Mouse (Mus musculus): ENCODE data around the gene Lonp2. TPM values are rescaled to one million over a fixed set of nuclear protein-coding genes. Genes with fewer than 3 reads are reported as not detected.
A peak's percentile ranks its signal among the peaks of the same experiment; 100 is the strongest.

The Lonp2 gene
- 100 to 1,000 TPM; 119 to 130 TPM for total RNA-seq (2021)
- long read RNA-seq, experiment 1, transcript Lonp2-201 (15 exons, 2,860 nt), result major isoform, 91 of 114 reads
- long read RNA-seq, experiment 1, partial matches to known transcripts, result 17 of 114 reads
- long read RNA-seq, experiment 1, other reads (novel, unspliced or antisense), result 2 of 114 reads
- long read RNA-seq, experiment 2, transcript Lonp2-201 (15 exons, 2,860 nt), result major isoform, 28 of 36 reads
- long read RNA-seq, experiment 2, partial matches to known transcripts, result 3 of 36 reads
- long read RNA-seq, experiment 2, other reads (novel, unspliced or antisense), result 5 of 36 reads

- peak; percentile 100 for DNase-seq
Observed at GRCm38 (mm10) chr8:86623911-86624731, at the start of gene Lonp2. Gene Lonp2 (plus strand): TSS chr8:86624043.

- no peak for DNase-seq
Observed at GRCm38 (mm10) chr8:86577547-86577946, 46.3 kb upstream of the Lonp2 start.

- peak; percentile 35 to 46 for DNase-seq
Observed at GRCm38 (mm10) chr8:86578076-86578475, 45.8 kb upstream of the Lonp2 start.

GRCm38 (mm10) chr8:86578693-86579092 lies 45.1 kb upstream of the Lonp2 start:
- DNase-seq, result no peak

GRCm38 (mm10) chr8:86580458-86580857 lies 43.4 kb upstream of the Lonp2 start, which contains the start of gene Abcc12:
Gene Abcc12 (minus strand): TSS chr8:86580686.
- no peak for DNase-seq

GRCm38 (mm10) chr8:86581921-86582331 lies 41.9 kb upstream of the Lonp2 start:
- no peak for DNase-seq

GRCm38 (mm10) chr8:86585118-86585517 lies 38.7 kb upstream of the Lonp2 start:
- DNase-seq, result peak; percentile 83 to 87

- DNase-seq, result peak; percentile 78 to 86
Observed at GRCm38 (mm10) chr8:86585532-86585931, 38.3 kb upstream of the Lonp2 start.

GRCm38 (mm10) chr8:86586058-86586457 lies 37.8 kb upstream of the Lonp2 start:
- DNase-seq, result no peak

GRCm38 (mm10) chr8:86586642-86587041 lies 37.2 kb upstream of the Lonp2 start:
- peak in 1 of 2 experiments; percentile 10 for DNase-seq

GRCm38 (mm10) chr8:86588338-86588737 lies 35.5 kb upstream of the Lonp2 start:
- DNase-seq, result no peak

- no peak for DNase-seq
Observed at GRCm38 (mm10) chr8:86593099-86593498, 30.7 kb upstream of the Lonp2 start.

GRCm38 (mm10) chr8:86594159-86594796 lies 29.6 kb upstream of the Lonp2 start:
- no peak for DNase-seq

- DNase-seq, result no peak
Observed at GRCm38 (mm10) chr8:86595671-86596070, 28.2 kb upstream of the Lonp2 start.

- DNase-seq, result no peak
Observed at GRCm38 (mm10) chr8:86597681-86598080, 26.2 kb upstream of the Lonp2 start.

GRCm38 (mm10) chr8:86599299-86599698 lies 24.5 kb upstream of the Lonp2 start:
- DNase-seq, result no peak

- no peak for DNase-seq
Observed at GRCm38 (mm10) chr8:86600311-86600710, 23.5 kb upstream of the Lonp2 start.

GRCm38 (mm10) chr8:86603174-86603573 lies 20.7 kb upstream of the Lonp2 start:
- peak in 1 of 2 experiments; percentile 8 for DNase-seq

GRCm38 (mm10) chr8:86604676-86605075 lies 19.2 kb upstream of the Lonp2 start:
- DNase-seq, result no peak

GRCm38 (mm10) chr8:86613798-86614197 lies 10.0 kb upstream of the Lonp2 start:
- DNase-seq, result no peak

GRCm38 (mm10) chr8:86615095-86615769 lies 8.6 kb upstream of the Lonp2 start:
- no peak for DNase-seq

- DNase-seq, result no peak
Observed at GRCm38 (mm10) chr8:86617759-86618387, 6.0 kb upstream of the Lonp2 start.
